Mouse (Mus musculus): ENCODE results near the gene Mnt.
"Not testable (repeated sequence)": the region's sequence is repeated elsewhere in the genome, so short reads cannot be mapped to it uniquely, and the experiment has no call there.

The Mnt gene

GRCm38 (mm10) chr11:74830256-74831161 is at the start of gene Mnt:
Gene Mnt, plus strand, starts transcription at chr11:74830920.
- in situ Hi-C loops (cut with MseI, MboI) = no loop called here

- in situ Hi-C loops (cut with MseI, MboI) = no loop called here
Observed at GRCm38 (mm10) chr11:74792874-74793273, 37.8 kb upstream of the Mnt start.

- in situ Hi-C loops (cut with MseI, MboI) = no loop called here
Observed at GRCm38 (mm10) chr11:74800658-74801057, 30.1 kb upstream of the Mnt start.

- in situ Hi-C loops (cut with MseI, MboI) = no loop called here
Observed at GRCm38 (mm10) chr11:74804081-74804627, 26.6 kb upstream of the Mnt start.

- in situ Hi-C loops (cut with MseI, MboI) = no loop called here
Observed at GRCm38 (mm10) chr11:74807246-74807882, 23.4 kb upstream of the Mnt start.

- in situ Hi-C loops (cut with MseI, MboI) = no loop called here
Observed at GRCm38 (mm10) chr11:74808251-74808853, 22.4 kb upstream of the Mnt start.

GRCm38 (mm10) chr11:74810134-74810533 is 20.6 kb upstream of the Mnt start:
- in situ Hi-C loops (cut with MseI, MboI) = no loop called here

GRCm38 (mm10) chr11:74811027-74811426 is 19.7 kb upstream of the Mnt start:
- in situ Hi-C loops (cut with MseI, MboI) = not testable (repeated sequence)

GRCm38 (mm10) chr11:74811538-74811937 is 19.2 kb upstream of the Mnt start:
- in situ Hi-C loops (cut with MseI, MboI) = no loop called here

- in situ Hi-C loops (cut with MseI, MboI) = no loop called here
Observed at GRCm38 (mm10) chr11:74815795-74816194, 14.9 kb upstream of the Mnt start.

GRCm38 (mm10) chr11:74820921-74821320 is 9.8 kb upstream of the Mnt start:
- in situ Hi-C loops (cut with MseI, MboI) = no loop called here

GRCm38 (mm10) chr11:74821463-74821862 is 9.3 kb upstream of the Mnt start:
- in situ Hi-C loops (cut with MseI, MboI) = no loop called here

GRCm38 (mm10) chr11:74822746-74823440 is 7.8 kb upstream of the Mnt start:
- in situ Hi-C loops (cut with MseI, MboI) = no loop called here

GRCm38 (mm10) chr11:74826151-74826550 is 4.6 kb upstream of the Mnt start:
- in situ Hi-C loops (cut with MseI, MboI) = no loop called here

- in situ Hi-C loops (cut with MseI, MboI) = no loop called here
Observed at GRCm38 (mm10) chr11:74826702-74827101, 4.0 kb upstream of the Mnt start.

- in situ Hi-C loops (cut with MseI, MboI) = no loop called here
Observed at GRCm38 (mm10) chr11:74827791-74828403, 2.8 kb upstream of the Mnt start.

GRCm38 (mm10) chr11:74828404-74828931 is 2.3 kb upstream of the Mnt start:
- in situ Hi-C loops (cut with MseI, MboI) = no loop called here

- in situ Hi-C loops (cut with MseI, MboI) = no loop called here
Observed at GRCm38 (mm10) chr11:74828965-74829550, 1.7 kb upstream of the Mnt start.

- in situ Hi-C loops (cut with MseI, MboI) = no loop called here
Observed at GRCm38 (mm10) chr11:74829812-74830211, 908 bp upstream of the Mnt start.

GRCm38 (mm10) chr11:74831191-74831605 is 478 bp downstream of the Mnt start:
- in situ Hi-C loops (cut with MseI, MboI) = no loop called here

All from mouse trophoblast stem cell (cell line).